Mouse (Mus musculus): ENCODE results near the gene Nexn.
"Not testable (repeated sequence)": the region's sequence is repeated elsewhere in the genome, so short reads cannot be mapped to it uniquely, and the experiment has no call there.

Gene Nexn

GRCm38 (mm10) chr3:152235238-152235637 lies 30.9 kb downstream of the Nexn start:
- ATAC-seq (ENCODE audit: low TSS enrichment) = no peak

- no peak for ATAC-seq (ENCODE audit: low TSS enrichment)
These were observed 34.6 kb downstream of the Nexn start for GRCm38 (mm10) chr3:152231333-152232100.

- ATAC-seq (ENCODE audit: low TSS enrichment) = no peak
These were observed 36.9 kb downstream of the Nexn start for GRCm38 (mm10) chr3:152229271-152229670.

- no peak for ATAC-seq (ENCODE audit: low TSS enrichment)
These were observed 37.3 kb downstream of the Nexn start for GRCm38 (mm10) chr3:152228843-152229242.

GRCm38 (mm10) chr3:152225906-152226305 lies 40.2 kb downstream of the Nexn start:
- no peak for ATAC-seq (ENCODE audit: low TSS enrichment)

- ATAC-seq (ENCODE audit: low TSS enrichment) = no peak
These were observed 41.2 kb downstream of the Nexn start for GRCm38 (mm10) chr3:152224918-152225317.

- no peak for ATAC-seq (ENCODE audit: low TSS enrichment)
These were observed 52.7 kb downstream of the Nexn start for GRCm38 (mm10) chr3:152213416-152213815.

GRCm38 (mm10) chr3:152211731-152212279 lies 54.3 kb downstream of the Nexn start:
- ATAC-seq (ENCODE audit: low TSS enrichment) = no peak

- ATAC-seq (ENCODE audit: low TSS enrichment) = peak; percentile 41
These were observed 55.3 kb downstream of the Nexn start for GRCm38 (mm10) chr3:152210728-152211391.

GRCm38 (mm10) chr3:152209967-152210634 lies 56.0 kb downstream of the Nexn start, which contains the start of the genes Dnajb4 and Fubp1:
TSS of gene Dnajb4 (minus strand) at chr3:152210302.
TSS of gene Fubp1 (plus strand) at chr3:152210422.
- ATAC-seq (ENCODE audit: low TSS enrichment) = peak; percentile 86

- ATAC-seq (ENCODE audit: low TSS enrichment) = no peak; the same call in 1 of the 2 replicates
These were observed 56.8 kb downstream of the Nexn start for GRCm38 (mm10) chr3:152209177-152209966.

- ATAC-seq (ENCODE audit: low TSS enrichment) = no peak
These were observed 57.9 kb downstream of the Nexn start for GRCm38 (mm10) chr3:152208096-152208885.

- ATAC-seq (ENCODE audit: low TSS enrichment) = no peak
These were observed 59.0 kb downstream of the Nexn start for GRCm38 (mm10) chr3:152207156-152207555.

GRCm38 (mm10) chr3:152204577-152204976 lies 61.6 kb downstream of the Nexn start:
- no peak for ATAC-seq (ENCODE audit: low TSS enrichment)

GRCm38 (mm10) chr3:152203996-152204395 lies 62.2 kb downstream of the Nexn start:
- no peak for ATAC-seq (ENCODE audit: low TSS enrichment)

- no peak for ATAC-seq (ENCODE audit: low TSS enrichment)
These were observed 62.7 kb downstream of the Nexn start for GRCm38 (mm10) chr3:152203411-152203810.

GRCm38 (mm10) chr3:152202942-152203341 lies 63.2 kb downstream of the Nexn start:
- ATAC-seq (ENCODE audit: low TSS enrichment) = no peak

GRCm38 (mm10) chr3:152201651-152202050 lies 64.5 kb downstream of the Nexn start:
- no peak for ATAC-seq (ENCODE audit: low TSS enrichment)

- no peak for ATAC-seq (ENCODE audit: low TSS enrichment)
These were observed 65.0 kb downstream of the Nexn start for GRCm38 (mm10) chr3:152201181-152201580.

GRCm38 (mm10) chr3:152199125-152199524 lies 67.0 kb downstream of the Nexn start:
- ATAC-seq (ENCODE audit: low TSS enrichment) = no peak

GRCm38 (mm10) chr3:152197246-152197645 lies 68.9 kb downstream of the Nexn start:
- not testable (repeated sequence) for ATAC-seq (ENCODE audit: low TSS enrichment)

Data from frontal cortex, adult (tissue).